Mouse (Mus musculus) CH12.LX (cell line): ENCODE results near the gene Pcdh9. TPM values are rescaled to one million over a fixed set of nuclear protein-coding genes. Genes with fewer than 3 reads are reported as not detected.

Experiments
- DNase-seq: peaks from one replicate; pipeline ENCODE4 v3.0.0-alpha.2; 2013; ENCODE audit errors: extremely low read depth
- H3K27ac ChIP-seq: 2 replicates; pipeline ENCODE4 v1.5.1; 2012; ENCODE audit warnings: low read depth, mild to moderate bottlenecking, control low read depth, moderate library complexity; ENCODE audit not compliant: insufficient read depth
- H3K27me3 ChIP-seq: replicated peaks from 2 replicates; pipeline ENCODE3; 2012; ENCODE audit warnings: inconsistent platforms
- H3K36me3 ChIP-seq, 2 experiments: replicated peaks in 1 of 2; 2 replicates each; pipeline versions ENCODE3 to v1.6.1; 2012; ENCODE audit warnings: inconsistent platforms in 1 of 2, low read length in 1 of 2, mild to moderate bottlenecking in 1 of 2, mixed read lengths in 1 of 2, moderate library complexity in 1 of 2; ENCODE audit not compliant: control insufficient read depth in 1 of 2, insufficient read depth in 1 of 2
- H3K4me1 ChIP-seq, 2 experiments: 2 replicates each; pipeline ENCODE4 v1.6.1; 2012; ENCODE audit warnings: inconsistent platforms in 1 of 2, moderate library complexity in 1 of 2; ENCODE audit not compliant: insufficient read depth in 2 of 2, control insufficient read depth in 1 of 2
- H3K4me2 ChIP-seq: 2 replicates; pipeline ENCODE4 v1.6.1; 2012; ENCODE audit warnings: low read depth, mild to moderate bottlenecking, control low read depth; ENCODE audit not compliant: poor library complexity, insufficient read depth, severe bottlenecking
- H3K4me3 ChIP-seq, 3 experiments: fragments of 150-350 bp in 1 of 3; sonication (generic) in 1 of 3; replicated peaks in 1 of 3; 2 replicates each; pipeline versions ENCODE3 to v1.5.1; 2011 to 2012; ENCODE audit warnings: low read depth in 2 of 3, low read length in 2 of 3, mild to moderate bottlenecking in 2 of 3, moderate library complexity in 2 of 3, control low read depth in 1 of 3, improper control_type of control experiment in 1 of 3, inconsistent platforms in 1 of 3, mixed read lengths in 1 of 3; ENCODE audit not compliant: poor library complexity in 1 of 3
- H3K79me2 ChIP-seq: replicated peaks from 2 replicates; pipeline ENCODE4 v1.6.1; 2012; ENCODE audit warnings: mild to moderate bottlenecking, moderate library complexity; ENCODE audit not compliant: control insufficient read depth, poor library complexity, insufficient read depth, severe bottlenecking; ENCODE audit errors: extremely low read depth
- H3K9ac ChIP-seq: 2 replicates; pipeline ENCODE4 v1.6.1; 2012; ENCODE audit warnings: low read depth, mild to moderate bottlenecking, control low read depth, moderate library complexity; ENCODE audit not compliant: insufficient read depth
- H3K9me3 ChIP-seq: replicated peaks from 2 replicates; pipeline ENCODE3; 2012; ENCODE audit warnings: low read length, inconsistent platforms, mixed read lengths
- BHLHE40 ChIP-seq: IDR thresholded peaks from 2 replicates; pipeline ENCODE4 v1.6.1; 2011; ENCODE audit warnings: mild to moderate bottlenecking, low read depth, low read length, improper control_type of control experiment
- CHD1 ChIP-seq: IDR thresholded peaks from 2 replicates; pipeline ENCODE4 v1.6.1; 2012; ENCODE audit warnings: low read depth, low read length, improper control_type of control experiment, inconsistent platforms
- ELF1 ChIP-seq: IDR thresholded peaks from 2 replicates; pipeline ENCODE4 v1.6.1; 2014; ENCODE audit warnings: low read depth, mild to moderate bottlenecking, inconsistent platforms, low read length, improper control_type of control experiment
- ETS1 ChIP-seq: conservative IDR thresholded peaks from 2 replicates; pipeline ENCODE4 v1.6.1; 2012; ENCODE audit warnings: low read depth, mild to moderate bottlenecking, inconsistent platforms, low read length, improper control_type of control experiment, moderate library complexity
- GABPA ChIP-seq: IDR thresholded peaks from 2 replicates; pipeline ENCODE4 v1.6.1; 2012; ENCODE audit warnings: low read depth, low read length, improper control_type of control experiment, inconsistent platforms; ENCODE audit not compliant: insufficient replicate concordance
- HCFC1 ChIP-seq: IDR thresholded peaks from 2 replicates; pipeline ENCODE4 v1.6.1; 2012; ENCODE audit warnings: low read depth, mild to moderate bottlenecking, inconsistent platforms, low read length, improper control_type of control experiment
- JUND ChIP-seq: conservative IDR thresholded peaks from 2 replicates; pipeline ENCODE4 v1.6.1; 2011; ENCODE audit warnings: low read depth, low read length, improper control_type of control experiment
- MAFK ChIP-seq: IDR thresholded peaks from 2 replicates; pipeline ENCODE4 v1.6.1; 2011; ENCODE audit warnings: low read length, improper control_type of control experiment; ENCODE audit not compliant: insufficient replicate concordance
- MAZ ChIP-seq: IDR thresholded peaks from 2 replicates; pipeline ENCODE4 v1.6.1; 2012; ENCODE audit warnings: low read depth, mild to moderate bottlenecking, inconsistent platforms, low read length, improper control_type of control experiment, moderate library complexity
- MEF2A ChIP-seq: IDR thresholded peaks from 2 replicates; pipeline ENCODE4 v1.6.1; 2014; ENCODE audit warnings: low read depth, mild to moderate bottlenecking, inconsistent platforms, low read length, improper control_type of control experiment, borderline replicate concordance
- NELFE ChIP-seq: IDR thresholded peaks from 2 replicates; pipeline ENCODE4 v1.6.1; 2011; ENCODE audit warnings: low read depth, low read length, improper control_type of control experiment
- NRF1 ChIP-seq: IDR thresholded peaks from 2 replicates; pipeline ENCODE4 v1.6.1; 2014; ENCODE audit warnings: low read depth, mild to moderate bottlenecking, inconsistent platforms, low read length, improper control_type of control experiment, moderate library complexity
- RAD21 ChIP-seq: IDR thresholded peaks from 2 replicates; pipeline ENCODE4 v1.6.1; 2011; ENCODE audit warnings: low read depth, mild to moderate bottlenecking, low read length, improper control_type of control experiment, moderate library complexity
- RCOR1 ChIP-seq: conservative IDR thresholded peaks from 2 replicates; pipeline ENCODE4 v1.6.1; 2012; ENCODE audit warnings: low read depth, mild to moderate bottlenecking, inconsistent platforms, low read length, improper control_type of control experiment
- TCF12 ChIP-seq: IDR thresholded peaks from 2 replicates; pipeline ENCODE4 v1.6.1; 2014; ENCODE audit warnings: low read depth, mild to moderate bottlenecking, inconsistent platforms, low read length, improper control_type of control experiment
- ZKSCAN1 ChIP-seq: IDR thresholded peaks from 2 replicates; pipeline ENCODE4 v1.6.1; 2012; ENCODE audit warnings: low read depth, inconsistent platforms, low read length, improper control_type of control experiment, borderline replicate concordance
- ZNF384 ChIP-seq: IDR thresholded peaks from 2 replicates; pipeline ENCODE4 v1.6.1; 2012; ENCODE audit warnings: low read depth, low read length, improper control_type of control experiment, inconsistent platforms
- dilution Hi-C: fragments of 300-500 bp; cut with MboI; formaldehyde crosslinking; loops from 2 replicates; pipeline ENCODE4 v1.14.3; 2020; ENCODE audit warnings: low sequenced_read_pairs; ENCODE audit not compliant: extremely low pct_unique_long_range_greater_than_20kb, extremely low pct_ligation_motif_present
- in situ Hi-C: fragments of 300-500 bp; cut with MboI; formaldehyde crosslinking; loops from 3 replicates; pipeline ENCODE4 v1.14.3; 2019; ENCODE audit warnings: low sequenced_read_pairs, low pct_ligation_motif_present, low pct_unique_long_range_greater_than_20kb, mixed read lengths
- polyA plus RNA-seq: library from polyadenylated mRNA; unstranded; fragments of >175 nt; gene quantifications from 2 replicates; pipeline ENCODE4 v1.2.1, GENCODE M21; 2012; ENCODE audit warnings: low read depth; ENCODE audit not compliant: insufficient read length
- total RNA-seq, 2 experiments: library from RNA; depleted of rRNA; stranded (reverse); fragments of 300-350 nt in 1 of 2; fragments of >200 nt in 1 of 2; gene quantifications; 2 replicates each; pipeline ENCODE4 v1.2.3; 2012 to 2014

The Pcdh9 gene
- total and polyA plus RNA-seq, 3 experiments: not detected

DNA sequence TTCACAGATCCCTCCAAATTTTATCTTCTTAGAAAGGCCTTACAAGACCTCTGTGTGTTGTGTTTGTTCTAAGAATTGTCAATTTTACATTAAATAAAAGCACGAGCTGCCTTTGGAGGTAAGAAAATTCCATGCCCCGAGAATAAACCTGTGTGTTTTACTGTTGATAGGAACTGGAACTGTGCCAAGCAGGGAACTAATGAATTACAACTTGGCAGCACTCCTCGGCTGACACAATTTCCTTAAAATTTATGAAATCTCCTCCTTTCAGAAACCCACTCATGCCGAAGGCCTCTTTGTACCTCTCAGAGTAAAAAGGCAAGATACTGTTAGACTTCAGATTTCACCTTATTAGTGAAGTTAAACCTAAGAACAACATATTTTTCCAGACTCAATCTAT, 72.9 kb downstream of the Pcdh9 start:
- Histone ChIP-seq H3K4me2 (no peak overlapping the region), H3K4me3 (no peak overlapping the region), H3K27ac (no peak overlapping the region), H3K27me3 (no peaks in the 10 kb centered on the region), H3K79me2 (no peaks in the 10 kb centered on the region), H3K4me1 (no peaks in the 10 kb centered on the region), H3K9me3 (peaks cover 13% of the 10 kb centered on the region), H3K9ac (no peak overlapping the region), H3K36me3 (no peaks in the 10 kb centered on the region)
- dilution Hi-C loops (no loop called here), in situ Hi-C loops (no loop called here)
- no peak for DNase-seq
- TF ChIP-seq NRF1: no peak
- no peak for TF ChIP-seq TCF12
- no peak for TF ChIP-seq ZKSCAN1
- no peak for TF ChIP-seq RAD21
- no peak for TF ChIP-seq CHD1
- TF ChIP-seq ETS1: no peak
- TF ChIP-seq RCOR1: no peak

DNA sequence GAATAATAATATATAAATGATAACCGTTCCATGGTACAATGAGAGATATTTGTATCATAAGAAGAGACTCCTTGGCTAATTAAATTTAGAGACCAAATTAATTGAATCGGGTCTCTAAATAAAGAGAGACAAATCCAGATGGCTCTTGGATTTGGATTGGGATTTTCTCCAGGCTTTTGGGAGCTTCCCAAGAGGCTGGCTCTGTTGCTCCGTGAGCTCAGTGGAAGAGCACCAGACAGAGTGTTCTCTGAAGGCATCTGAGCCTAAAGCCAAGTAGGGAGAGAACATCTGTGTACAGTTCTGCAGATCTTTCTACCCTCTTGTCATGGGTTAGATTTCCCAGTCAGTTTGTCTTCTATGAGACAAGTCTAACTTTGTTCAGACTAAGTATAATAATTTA, 95.9 kb downstream of the Pcdh9 start:
- no peak for TF ChIP-seq HCFC1
- TF ChIP-seq MEF2A: no peak
- no peak for TF ChIP-seq MAZ
- TF ChIP-seq BHLHE40: no peak
- no peak for TF ChIP-seq ELF1
- no peak for TF ChIP-seq NELFE
- TF ChIP-seq MAFK: no peak
- no peak for TF ChIP-seq GABPA
- no peak for TF ChIP-seq ZNF384
- no peak for TF ChIP-seq ETS1
- TF ChIP-seq RCOR1: no peak
- no peak for TF ChIP-seq ZKSCAN1
- no peak for TF ChIP-seq JUND
- Histone ChIP-seq H3K36me3 (no peaks in the 10 kb centered on the region), H3K4me1 (no peaks in the 10 kb centered on the region), H3K4me3 (no peak overlapping the region), H3K79me2 (no peaks in the 10 kb centered on the region), H3K27me3 (no peaks in the 10 kb centered on the region), H3K9me3 (peaks cover 5% of the 10 kb centered on the region), H3K4me2 (no peak overlapping the region), H3K27ac (no peak overlapping the region), H3K9ac (no peak overlapping the region)
- dilution Hi-C loops (no loop called here), in situ Hi-C loops (no loop called here)
- no peak for DNase-seq
